12 mouse cellular contexts compared by ENCODE assay signal in genomic region chr9:119686187-119686586, GRCm38 (mm10). TPM values are rescaled to one million over a fixed set of nuclear protein-coding genes. Genes with fewer than 3 reads are reported as not detected.
DNase-seq lines count a peak whose midpoint lies in the region; TF ChIP-seq lines count a peak whose summit lies in the region.
"Had no signal": no experiment of that assay in that cellular context is flagged by ENCODE, and none has a peak within 500 bp of the region (broad histone marks: within the 10 kb centered on the region; RNA-seq: fewer than 3 reads in every experiment).

No protein-coding gene starts in this region.

- no peaks in the 10 kb centered on the region for H3K36me3 ChIP-seq in kidney, adult 2 months (ENCODE audit: control insufficient read depth, insufficient read depth, low read length)
- no peaks in the 10 kb centered on the region for H3K36me3 ChIP-seq in splenic B cell, adult 2 months (ENCODE audit: control insufficient read depth, insufficient read depth, low read length, poor library complexity, severe bottlenecking)
- H3K36me3 ChIP-seq: kidney, embryonic 15.5 days; lung, embryonic 15.5 days; midbrain, embryonic 13.5 days had no signal

- 0 out of 2 replicates have a peak, but pooled peaks have one; percentile 21 for TF ChIP-seq CTCF in kidney, adult 2 months (conservative IDR thresholded peaks at IDR 0.05; ENCODE audit: insufficient read depth, insufficient read length, low read depth, low read length)
- TF ChIP-seq CTCF in cerebellum, adult 2 months (IDR thresholded peaks at IDR 0.05; ENCODE audit: borderline replicate concordance, insufficient read depth, low read depth, low read length), result no peak

- WGBS in kidney, adult 2 months, result 94% methylated on average over 8 of the region's 8 CpGs
- 96% methylated on average over 8 of the region's 8 CpGs for WGBS in cerebellum, adult 2 months

- no peak for DNase-seq in kidney, adult 2 months
- no peak for DNase-seq in kidney, postnatal 14 days
- DNase-seq in 416B (ENCODE audit: low read depth), result peak; percentile 6
- DNase-seq in ES-CJ7 (ENCODE audit: low read depth, low spot score), result peak; percentile 32
- DNase-seq in splenic B cell, adult 2 months (ENCODE audit: low read depth, low spot score), result peak; percentile 8
- no peak for DNase-seq in frontal cortex, postnatal 36 days (ENCODE audit: low spot score in 2 of 2)
- no peak for DNase-seq in cerebellum, adult 2 months
- DNase-seq: gastrocnemius, postnatal 14 days had no signal

- H3K4me3 ChIP-seq in kidney, adult 2 months (ENCODE audit: insufficient read depth, low read depth, low read length), result no peak overlapping the region
- H3K4me3 ChIP-seq in cerebellum, adult 2 months (replicated peaks; ENCODE audit: insufficient read depth, low read depth, low read length), result no peak overlapping the region
- H3K4me3 ChIP-seq: erythroblast, embryonic 14.5 days; kidney, embryonic 15.5 days; lung, embryonic 15.5 days; midbrain, embryonic 13.5 days had no signal

- TF ChIP-seq POLR2A in kidney, adult 2 months (IDR thresholded peaks at IDR 0.05; ENCODE audit: low read depth, low read length), result no peak
- no peak for TF ChIP-seq POLR2A in cerebellum, adult 2 months (IDR thresholded peaks at IDR 0.05; ENCODE audit: borderline replicate concordance, insufficient read depth, low read length)

- H3K4me1 ChIP-seq in kidney, adult 2 months (ENCODE audit: control insufficient read depth, insufficient read depth, low read length), result no peaks in the 10 kb centered on the region
- H3K4me1 ChIP-seq in cerebellum, adult 2 months (ENCODE audit: control insufficient read depth, insufficient read depth, low read length), result no peaks in the 10 kb centered on the region; the same call in 1 of the 2 replicates
- H3K4me1 ChIP-seq: midbrain, embryonic 13.5 days had no signal

- no peaks in the 10 kb centered on the region for H3K27me3 ChIP-seq in kidney, adult 2 months (replicated peaks; ENCODE audit: control insufficient read depth, insufficient read depth, low read length)
- H3K27me3 ChIP-seq in splenic B cell, adult 2 months (ENCODE audit: control insufficient read depth, insufficient read depth, low read length, poor library complexity, severe bottlenecking), result no peaks in the 10 kb centered on the region
- no peaks in the 10 kb centered on the region; the same call in 1 of the 2 replicates for H3K27me3 ChIP-seq in cerebellum, adult 2 months (ENCODE audit: control insufficient read depth, insufficient read depth, low read length)
- H3K27me3 ChIP-seq: kidney, embryonic 15.5 days; lung, embryonic 15.5 days; midbrain, embryonic 13.5 days had no signal

- H3K27ac ChIP-seq in kidney, adult 2 months (ENCODE audit: insufficient read depth, low read depth, low read length), result no peak overlapping the region
- no peak overlapping the region for H3K27ac ChIP-seq in cerebellum, adult 2 months (ENCODE audit: insufficient read depth, low read length)
- H3K27ac ChIP-seq: kidney, embryonic 15.5 days; lung, embryonic 15.5 days; midbrain, embryonic 13.5 days had no signal

RNA-seq across cellular contexts. Expression of gene Scn10a, which starts 32.9 kb away (rescaled TPM):
- polyA plus RNA-seq in kidney, adult 2 months (2012; rRNA removed), result not detected in 2 replicates
- not detected in 2 replicates for polyA plus RNA-seq in cerebellum, adult 2 months (2012; rRNA removed)
- polyA plus RNA-seq: erythroblast, embryonic 14.5 days; kidney, embryonic 15.5 days had no signal

Comparison
In these comparisons a context has a peak if more than half of its experiments do, and no peak if none do; other contexts are left out.
1. DNase-seq: peak in 416B (single experiment), ES-CJ7 (single experiment) and splenic B cell, adult 2 months (single experiment); none in kidney, adult 2 months (single experiment), kidney, postnatal 14 days (single experiment), frontal cortex, postnatal 36 days (0 of 2) and cerebellum, adult 2 months (0 of 2).